Mouse (Mus musculus): ENCODE measurements around the gene Foxn2.
A peak's percentile ranks its signal among the peaks of the same experiment; 100 is the strongest.
"Not testable (repeated sequence)": the region's sequence is repeated elsewhere in the genome, so short reads cannot be mapped to it uniquely, and the experiment has no call there.

The Foxn2 gene

GRCm38 (mm10) chr17:88440285-88441000 lies at the start of gene Foxn2:
Gene Foxn2 (plus strand): TSS chr17:88440711.
- DNase-seq (ENCODE audit: low spot score in 2 of 2) = peak; percentile 84 to 88

DNA sequence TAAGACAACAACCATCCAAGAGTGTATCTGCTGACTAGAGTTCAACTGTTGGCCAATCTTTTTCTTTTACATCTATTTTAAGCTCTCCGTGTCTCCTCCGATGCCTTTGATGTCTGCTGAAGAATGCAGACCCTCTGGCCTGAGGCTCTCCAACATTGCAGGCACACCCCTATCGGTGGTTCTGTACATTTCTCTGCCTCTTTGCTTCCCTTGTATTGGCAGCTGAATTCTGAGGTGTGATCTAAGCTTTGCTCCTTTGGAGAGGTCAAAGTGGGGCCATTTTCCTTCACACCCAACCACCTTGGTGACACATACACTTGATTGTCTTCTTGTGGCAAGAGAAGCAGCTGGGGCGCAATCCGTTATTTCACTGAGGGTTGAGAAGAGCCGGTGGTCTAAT lies 43.0 kb upstream of the Foxn2 start:
- DNase-seq (ENCODE audit: low spot score in 2 of 2) = no peak

DNA sequence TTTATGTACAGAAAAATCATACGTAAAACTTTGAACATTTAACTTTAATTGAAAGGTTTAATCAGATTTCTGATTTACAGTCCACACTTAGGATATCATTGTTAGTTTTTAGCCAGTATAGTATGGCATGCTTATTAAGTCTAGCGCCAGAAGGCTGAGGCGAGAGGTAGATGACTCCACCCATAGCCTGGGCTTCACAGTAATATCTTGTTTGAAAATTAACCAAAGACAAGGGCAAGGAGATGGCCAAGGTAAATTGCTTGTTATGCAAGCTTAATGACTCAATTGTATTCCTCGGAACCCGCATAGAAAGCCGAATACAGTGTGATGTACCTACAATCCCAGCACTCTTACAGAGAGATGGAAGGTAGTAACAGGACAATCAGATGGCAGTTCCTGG lies 42.4 kb upstream of the Foxn2 start:
- DNase-seq (ENCODE audit: low spot score in 2 of 2) = no peak

DNA sequence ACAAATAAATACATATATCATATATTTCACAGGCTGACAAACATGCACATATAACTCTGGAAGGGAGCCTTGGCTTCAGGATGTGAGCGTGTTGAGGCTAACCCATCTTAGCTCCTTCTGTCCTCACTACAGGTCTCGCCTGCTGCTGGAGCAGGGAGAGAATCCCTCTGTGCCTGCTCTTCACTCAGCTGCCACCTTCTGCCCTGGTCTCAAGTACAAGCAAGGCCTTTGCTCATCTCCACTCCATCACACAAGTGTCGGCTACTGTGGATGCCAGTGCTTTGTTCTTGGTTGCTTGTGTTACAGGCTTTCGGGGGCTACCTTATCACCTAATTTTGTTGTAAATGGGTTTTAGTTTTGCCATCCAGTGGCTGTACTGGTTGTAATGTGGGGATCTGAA lies 41.7 kb upstream of the Foxn2 start:
- DNase-seq (ENCODE audit: low spot score in 2 of 2) = no peak

- no peak for DNase-seq (ENCODE audit: low spot score in 2 of 2)
Measured at GRCm38 (mm10) chr17:88400122-88400521, 40.4 kb upstream of the Foxn2 start.

GRCm38 (mm10) chr17:88400702-88401475 lies 39.6 kb upstream of the Foxn2 start:
- no peak for DNase-seq (ENCODE audit: low spot score in 2 of 2)

GRCm38 (mm10) chr17:88403269-88403668 lies 37.2 kb upstream of the Foxn2 start:
- no peak for DNase-seq (ENCODE audit: low spot score in 2 of 2)

DNA sequence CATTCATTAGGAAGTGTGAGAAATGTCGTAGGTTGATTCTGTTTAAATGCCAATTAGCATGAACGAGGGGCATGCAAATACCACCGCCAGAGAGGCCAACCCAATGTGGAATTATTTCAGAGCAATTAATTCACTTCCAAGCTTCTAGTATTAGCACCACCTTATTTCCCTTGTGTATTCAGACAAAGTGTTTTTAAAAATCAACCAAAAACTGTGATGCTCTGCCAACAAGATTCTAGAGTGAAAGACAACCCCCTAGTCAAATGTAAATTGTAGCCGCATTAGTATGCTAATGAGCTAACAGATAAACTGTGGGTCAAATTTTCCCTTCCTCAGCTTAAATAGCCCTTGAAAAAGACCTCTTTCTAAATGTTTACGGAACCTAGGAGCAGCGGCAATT lies 36.0 kb upstream of the Foxn2 start:
- no peak for DNase-seq (ENCODE audit: low spot score in 2 of 2)

- no peak for DNase-seq (ENCODE audit: low spot score in 2 of 2)
Measured at GRCm38 (mm10) chr17:88405076-88405475, 35.4 kb upstream of the Foxn2 start.

DNA sequence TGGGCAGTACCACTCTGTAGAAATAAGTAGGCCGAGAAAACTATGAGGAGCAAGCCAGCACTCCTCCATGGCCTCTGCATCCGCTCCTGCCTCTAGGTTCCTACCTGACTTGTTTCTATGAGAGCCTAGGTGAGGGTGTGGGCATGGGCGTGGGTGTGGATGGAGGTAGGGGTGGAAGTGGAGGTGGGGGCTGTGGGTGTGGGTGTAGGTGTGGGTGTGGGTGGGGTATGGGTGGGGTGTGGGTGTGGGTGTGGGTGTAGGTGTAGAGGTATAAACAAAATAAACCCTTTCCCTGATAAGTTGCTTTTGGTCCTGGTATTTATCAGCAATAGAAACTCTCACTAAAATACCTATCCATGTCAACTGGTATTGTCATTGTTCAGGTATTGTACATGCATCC lies 30.8 kb upstream of the Foxn2 start:
- no peak for DNase-seq (ENCODE audit: low spot score in 2 of 2)

- DNase-seq (ENCODE audit: low spot score in 2 of 2) = no peak
Measured at GRCm38 (mm10) chr17:88413155-88413836, 27.2 kb upstream of the Foxn2 start.

GRCm38 (mm10) chr17:88420426-88420825 lies 20.1 kb upstream of the Foxn2 start:
- no peak for DNase-seq (ENCODE audit: low spot score in 2 of 2)

GRCm38 (mm10) chr17:88421246-88421645 lies 19.3 kb upstream of the Foxn2 start:
- DNase-seq (ENCODE audit: low spot score in 2 of 2) = no peak

- DNase-seq (ENCODE audit: low spot score in 2 of 2) = no peak
Measured at GRCm38 (mm10) chr17:88430719-88431118, 9.8 kb upstream of the Foxn2 start.

DNA sequence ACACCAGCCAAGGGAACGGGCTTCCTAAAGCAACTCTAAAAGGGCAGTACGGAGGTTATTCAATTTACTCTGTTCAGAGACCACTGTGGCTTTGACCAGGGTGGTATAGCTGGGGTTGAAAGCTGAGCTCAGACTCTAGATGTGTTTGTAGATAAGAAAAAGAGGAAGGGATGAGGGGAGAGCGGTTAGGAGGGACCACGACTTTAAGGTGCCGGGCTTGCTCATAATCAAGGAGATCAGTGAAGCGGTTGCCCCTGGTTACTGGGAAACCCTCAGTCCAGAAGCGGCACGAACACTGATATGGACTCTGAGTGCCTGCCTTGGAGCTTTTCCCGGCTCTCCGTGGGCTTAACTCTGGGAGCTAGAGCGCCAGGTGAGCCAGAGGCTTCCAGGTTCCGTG lies 9.0 kb upstream of the Foxn2 start:
- no peak for DNase-seq (ENCODE audit: low spot score in 2 of 2)

GRCm38 (mm10) chr17:88431987-88432386 lies 8.5 kb upstream of the Foxn2 start:
- no peak for DNase-seq (ENCODE audit: low spot score in 2 of 2)

GRCm38 (mm10) chr17:88435322-88435721 lies 5.2 kb upstream of the Foxn2 start:
- no peak for DNase-seq (ENCODE audit: low spot score in 2 of 2)

DNA sequence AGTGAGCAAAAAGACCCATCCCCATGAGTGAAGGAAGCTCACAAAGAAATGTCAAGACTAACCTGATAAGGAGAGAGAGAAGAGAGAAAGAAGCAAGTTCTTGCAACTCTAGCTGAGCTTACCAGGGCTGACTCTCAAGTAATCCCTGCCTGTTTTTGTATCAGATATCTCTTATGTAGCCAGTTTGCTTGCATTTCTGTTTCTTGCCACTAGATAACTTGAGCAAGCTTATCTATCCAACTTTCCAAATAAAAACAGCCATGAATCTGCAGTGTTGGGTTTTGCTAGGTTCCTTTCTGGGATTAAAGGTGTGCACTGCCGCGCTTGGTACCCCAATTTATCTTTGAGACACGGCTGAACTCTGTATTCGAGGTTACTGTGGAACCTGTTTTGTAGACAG lies 4.2 kb upstream of the Foxn2 start:
- DNase-seq (ENCODE audit: low spot score in 2 of 2) = no peak

- not testable (repeated sequence) for DNase-seq (ENCODE audit: low spot score in 2 of 2)
Measured at GRCm38 (mm10) chr17:88436749-88437148, 3.8 kb upstream of the Foxn2 start.

DNA sequence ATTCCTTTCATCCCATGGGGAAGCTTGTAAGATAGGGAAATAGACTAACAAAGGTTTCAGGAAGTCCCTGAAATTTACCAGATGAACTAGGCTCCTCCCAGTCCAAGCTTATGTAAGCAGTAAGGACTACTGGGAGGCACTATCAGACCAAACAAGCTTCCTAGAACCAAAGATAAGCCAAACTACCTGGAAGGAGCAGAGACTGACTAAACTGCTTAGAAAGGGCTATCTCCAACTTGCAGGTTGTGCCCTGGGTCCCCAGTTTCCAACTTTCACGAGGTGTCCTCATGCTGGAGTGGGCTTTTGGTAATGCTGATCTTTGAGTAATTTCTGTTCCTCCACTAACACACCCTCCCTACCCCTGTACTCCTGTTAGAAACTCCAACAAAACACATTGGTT lies 3.1 kb upstream of the Foxn2 start:
- no peak for DNase-seq (ENCODE audit: low spot score in 2 of 2)

DNA sequence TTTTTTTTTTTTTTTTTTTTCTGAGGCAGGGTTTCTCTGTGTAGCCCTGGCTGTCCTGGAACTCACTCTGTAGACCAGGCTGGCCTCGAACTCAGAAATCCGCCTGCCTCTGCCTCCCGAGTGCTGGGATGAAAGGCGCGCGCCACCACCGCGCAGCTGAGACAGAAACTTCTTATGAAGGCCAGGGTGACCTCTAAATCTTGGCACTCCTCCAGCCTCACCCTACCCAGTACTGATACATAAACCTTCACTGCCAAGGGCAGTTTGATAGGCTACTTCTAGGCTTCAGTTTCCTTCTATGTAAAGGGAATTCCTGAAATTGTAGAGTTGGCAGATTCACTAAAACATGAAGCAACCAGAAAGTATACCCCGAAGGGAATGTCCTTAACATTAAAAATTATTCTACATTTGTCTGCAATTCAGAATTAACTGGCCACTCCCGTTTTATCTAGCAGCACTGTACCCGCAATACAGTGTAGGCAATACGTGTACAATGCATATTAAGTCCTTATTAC lies 918 bp upstream of the Foxn2 start:
- no peak for DNase-seq (ENCODE audit: low spot score in 2 of 2)

DNA sequence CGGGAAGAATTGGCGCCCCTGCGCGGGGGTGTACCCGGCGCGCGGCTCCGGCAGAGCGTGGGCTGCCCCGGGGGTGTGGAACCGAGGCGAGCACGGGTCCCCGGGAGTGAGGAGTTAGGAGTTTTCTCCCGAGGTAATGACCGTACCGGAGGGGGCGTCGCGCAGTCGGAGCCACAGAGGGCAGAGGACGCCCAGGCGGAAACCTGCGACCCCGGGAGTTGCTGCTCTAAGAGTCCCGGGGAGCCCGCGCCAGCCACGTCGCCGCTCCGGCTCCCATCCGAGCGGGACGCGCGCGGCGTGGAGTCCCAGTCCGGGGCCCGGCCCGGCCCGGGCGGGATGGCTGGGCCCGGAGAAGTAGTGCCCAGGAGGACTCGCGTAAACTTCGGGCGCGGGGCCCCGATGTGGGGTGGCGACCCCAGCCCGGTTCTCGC lies 505 bp downstream of the Foxn2 start:
- DNase-seq (ENCODE audit: low spot score in 2 of 2) = no peak

All from frontal cortex, postnatal 36 days (tissue).